Mouse (Mus musculus) hindbrain, embryonic 13.5 days (tissue): ENCODE results near the gene S100a2. TPM values are rescaled to one million over a fixed set of nuclear protein-coding genes. Genes with fewer than 3 reads are reported as not detected.

Source experiments
- ATAC-seq: fragments of 200-750 bp; cut with Nextera tagmentation; 2 replicates; pipeline ENCODE4 v1.8.0; 2017; ENCODE audit warnings: moderate TSS enrichment; ENCODE audit not compliant: low FRiP score
- H3K27ac ChIP-seq: fragments of 300-500 bp; sonication (generic); 2 replicates; pipeline ENCODE4 v1.5.1; 2015; ENCODE audit warnings: inconsistent platforms, mild to moderate bottlenecking, moderate library complexity
- H3K27me3 ChIP-seq: fragments of 300-500 bp; sonication (generic); 2 replicates; pipeline ENCODE4 v1.6.1; 2015; ENCODE audit warnings: mild to moderate bottlenecking, inconsistent platforms
- H3K36me3 ChIP-seq: fragments of 300-500 bp; sonication (generic); 2 replicates; pipeline ENCODE4 v1.6.1; 2015; ENCODE audit warnings: mild to moderate bottlenecking, inconsistent platforms
- H3K4me1 ChIP-seq: fragments of 300-500 bp; sonication (generic); replicated peaks from 2 replicates; pipeline ENCODE4 v1.6.1; 2015; ENCODE audit warnings: inconsistent platforms
- H3K4me2 ChIP-seq: fragments of 300-500 bp; sonication (generic); 2 replicates; pipeline ENCODE4 v1.6.1; 2015; ENCODE audit warnings: inconsistent platforms, mild to moderate bottlenecking, moderate library complexity
- H3K4me3 ChIP-seq: fragments of 300-500 bp; sonication (generic); 2 replicates; pipeline ENCODE4 v1.5.1; 2015; ENCODE audit warnings: mild to moderate bottlenecking, inconsistent platforms
- H3K9ac ChIP-seq: fragments of 300-500 bp; sonication (generic); 2 replicates; pipeline ENCODE4 v1.6.1; 2015; ENCODE audit warnings: mild to moderate bottlenecking, inconsistent platforms
- H3K9me3 ChIP-seq: fragments of 300-500 bp; sonication (generic); 2 replicates; pipeline ENCODE4 v1.6.1; 2016; ENCODE audit warnings: inconsistent platforms
- WGBS: fragments of 180-500 bp; shearing (Covaris S2); methylation state at CpG from one replicate; pipeline ENCODE4 v1.1.7; 2015; 5-methylcytosine and 5-hydroxymethylcytosine counted together
- polyA plus RNA-seq: library from polyadenylated mRNA; unstranded; fragments of >200 nt; fragmentation: Nextera tagmentation; extraction: Ambion mirVana; gene quantifications from 2 replicates; pipeline ENCODE4 v1.2.1, GENCODE M21; 2015

S100a2 gene
- polyA plus RNA-seq, 1 experiment from 2014 or later: not detected

DNA sequence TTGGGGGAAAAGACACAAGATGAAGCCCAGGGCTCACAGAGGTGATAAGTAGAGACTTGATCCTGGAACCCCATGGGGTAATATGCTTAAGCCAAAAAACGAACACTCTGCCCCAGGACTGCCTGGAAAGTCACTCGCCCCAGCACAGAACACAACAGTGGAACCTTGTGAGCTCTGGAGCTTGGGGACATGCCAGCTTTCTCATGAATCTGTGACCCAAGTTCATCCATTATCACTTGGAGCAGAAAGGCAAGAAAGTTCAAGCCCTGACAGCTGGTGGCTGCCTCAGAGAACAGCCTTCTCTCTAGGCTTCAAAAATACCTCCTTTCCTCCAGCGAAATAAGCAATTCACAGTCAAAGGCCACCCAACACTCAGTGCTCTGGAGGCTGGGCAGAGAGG is 9.4 kb downstream of the S100a2 start:
- WGBS: 81% methylated on average over 3 of the region's 3 CpGs
- H3K36me3 ChIP-seq: no peaks in the 10 kb centered on the region

DNA sequence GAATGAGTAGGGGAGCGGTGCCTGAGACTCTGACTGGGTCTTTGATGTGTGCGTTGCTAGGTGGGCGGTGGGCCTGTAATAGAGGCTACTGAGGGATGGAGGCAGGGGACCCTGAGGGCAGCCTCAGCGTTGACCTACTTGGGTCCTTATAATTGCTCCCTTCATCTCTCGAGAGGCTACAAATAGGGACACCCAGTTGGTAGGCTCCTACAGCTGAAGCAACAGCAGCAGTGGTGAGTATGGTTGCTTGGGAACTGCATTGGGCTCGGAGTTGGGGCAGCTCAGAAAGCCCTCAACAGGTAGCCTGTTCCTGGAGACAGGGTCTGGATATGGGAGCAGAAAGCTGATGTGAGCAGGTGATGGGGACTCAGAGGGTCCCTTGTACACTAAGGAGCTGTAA is 10.0 kb downstream of the S100a2 start:
- no peak overlapping the region for H3K4me2 ChIP-seq
- no peaks in the 10 kb centered on the region for H3K27me3 ChIP-seq
- no peak for ATAC-seq
- H3K4me3 ChIP-seq: no peak overlapping the region
- H3K9me3 ChIP-seq: no peaks in the 10 kb centered on the region
- WGBS: 87% methylated on average over 6 of the region's 6 CpGs
- peaks cover 9% of the 10 kb centered on the region; the same call in 1 of the 2 replicates for H3K4me1 ChIP-seq
- no peaks in the 10 kb centered on the region for H3K36me3 ChIP-seq
- H3K9ac ChIP-seq: no peak overlapping the region
- no peak overlapping the region for H3K27ac ChIP-seq

More for the DNA sequence above, 9.4 kb downstream of the S100a2 start:
- H3K9me3 ChIP-seq: no peaks in the 10 kb centered on the region
- no peak overlapping the region for H3K4me3 ChIP-seq
- 0 out of 2 replicates have a peak, but pooled peaks cover 3% of the 10 kb centered on the region for H3K4me1 ChIP-seq
- H3K4me2 ChIP-seq: no peak overlapping the region
- H3K27ac ChIP-seq: no peak overlapping the region
- no peaks in the 10 kb centered on the region for H3K27me3 ChIP-seq
- ATAC-seq: no peak
- H3K9ac ChIP-seq: no peak overlapping the region

DNA sequence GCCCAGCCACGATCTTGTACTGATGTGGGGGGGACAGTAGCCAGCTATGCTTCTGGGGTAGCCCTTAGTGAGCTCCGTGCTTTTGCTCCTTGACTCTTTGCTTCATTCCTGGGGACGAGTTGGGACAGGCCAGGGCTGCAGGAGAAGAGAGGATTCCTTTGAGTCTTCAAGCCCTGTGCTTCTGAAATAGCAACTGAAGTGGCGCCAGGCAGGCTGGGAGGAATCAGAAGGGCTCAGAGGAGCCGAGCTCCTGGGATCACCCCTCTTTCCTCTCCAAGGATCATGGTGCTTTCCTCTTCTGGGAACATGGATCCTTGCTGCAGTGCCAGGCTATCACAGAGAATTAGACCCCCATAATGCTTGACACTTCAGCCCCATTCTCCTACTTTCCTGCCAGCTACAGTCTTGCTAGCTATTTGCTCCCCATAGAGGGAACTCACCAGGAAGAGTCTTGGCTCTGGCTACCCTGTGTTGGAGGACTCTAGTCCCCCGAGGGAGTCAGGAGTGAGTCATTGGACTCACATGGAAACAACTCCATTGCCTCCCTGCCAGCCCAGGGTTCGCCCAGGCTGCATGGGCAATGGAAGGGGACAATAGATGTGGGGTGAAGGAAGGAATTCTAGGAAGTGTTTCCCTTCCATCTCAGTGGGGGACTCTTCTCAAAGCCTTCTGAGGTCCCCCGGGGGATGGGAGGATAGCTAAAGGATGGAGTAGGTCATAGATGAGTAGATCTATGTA is 10.6 kb downstream of the S100a2 start:
- H3K36me3 ChIP-seq: no peaks in the 10 kb centered on the region
- WGBS: 81% methylated on average over 8 of the region's 8 CpGs
- H3K27me3 ChIP-seq: no peaks in the 10 kb centered on the region
- no peak overlapping the region for H3K4me2 ChIP-seq
- H3K4me1 ChIP-seq: peaks cover 9% of the 10 kb centered on the region; the same call in 1 of the 2 replicates
- no peaks in the 10 kb centered on the region for H3K9me3 ChIP-seq
- no peak overlapping the region for H3K27ac ChIP-seq
- no peak overlapping the region for H3K9ac ChIP-seq
- ATAC-seq: no peak
- no peak overlapping the region for H3K4me3 ChIP-seq

DNA sequence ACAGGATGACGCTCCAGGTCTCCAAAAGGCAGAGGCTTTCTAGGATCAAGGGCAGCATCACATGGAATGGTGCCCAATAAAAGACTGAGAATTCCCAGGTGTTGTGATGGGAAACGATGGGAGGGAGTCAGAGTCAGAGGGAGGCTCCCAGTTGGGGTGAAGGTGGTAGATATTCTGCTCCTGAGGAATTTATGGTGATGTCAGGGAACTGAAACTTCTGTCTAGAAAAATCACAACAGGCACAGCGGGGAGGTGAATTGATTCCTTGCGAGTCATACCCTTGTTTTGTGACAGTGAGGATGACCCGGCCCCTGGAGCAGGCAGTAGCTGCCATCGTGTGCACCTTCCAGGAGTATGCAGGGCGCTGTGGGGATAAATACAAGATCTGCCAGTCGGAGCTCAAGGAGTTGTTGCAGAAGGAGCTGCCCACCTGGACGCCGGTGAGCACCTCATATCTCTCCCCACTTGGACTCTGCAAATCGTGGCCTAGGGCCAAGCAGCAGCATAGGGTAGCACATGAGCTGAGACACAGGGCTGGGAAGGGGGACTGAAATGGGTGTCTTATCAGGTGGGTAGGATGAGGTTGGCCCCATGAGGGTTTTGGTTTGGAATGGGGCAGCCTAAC is 11.6 kb downstream of the S100a2 start, which contains the start of gene Gm42674:
Gene Gm42674, plus strand, starts transcription at position 419 of the 625 bp plus-strand sequence.
- peaks cover 9% of the 10 kb centered on the region; the same call in 1 of the 2 replicates for H3K4me1 ChIP-seq
- H3K36me3 ChIP-seq: no peaks in the 10 kb centered on the region
- H3K27me3 ChIP-seq: no peaks in the 10 kb centered on the region
- no peak for ATAC-seq
- no peak within 1 kb of the TSS for H3K9ac ChIP-seq
- no peak within 1 kb of the TSS for H3K4me2 ChIP-seq
- no peaks in the 10 kb centered on the region for H3K9me3 ChIP-seq
- H3K27ac ChIP-seq: no peak within 1 kb of the TSS
- WGBS: 84% methylated on average over 11 of the region's 11 CpGs
- H3K4me3 ChIP-seq: no peak within 1 kb of the TSS

DNA sequence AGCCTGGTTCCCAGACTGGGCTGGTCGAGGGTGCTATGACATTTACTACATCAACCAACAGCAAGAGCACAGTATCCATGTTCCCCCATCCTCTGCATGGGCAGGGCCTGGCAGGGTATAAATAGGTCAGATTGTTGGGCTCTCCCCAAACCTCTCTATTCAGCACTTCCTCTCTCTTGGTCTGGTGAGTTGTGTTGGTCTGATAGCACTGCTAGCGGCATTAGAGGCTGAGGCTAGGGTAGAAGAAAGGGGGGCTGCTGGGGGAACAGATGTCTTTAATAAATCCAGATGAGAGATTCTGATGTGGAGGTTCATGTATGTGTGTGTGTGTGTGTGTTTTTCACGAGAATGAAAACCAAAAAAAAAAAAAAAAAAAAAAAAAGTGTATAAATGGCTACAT is 13.6 kb downstream of the S100a2 start, which contains the start of gene S100a4:
Gene S100a4, plus strand, starts transcription at position 149 of the 400 bp plus-strand sequence.
- H3K36me3 ChIP-seq: no peaks in the 10 kb centered on the region
- H3K27me3 ChIP-seq: no peaks in the 10 kb centered on the region
- no peak within 1 kb of the TSS for H3K9ac ChIP-seq
- peaks cover 9% of the 10 kb centered on the region; the same call in 1 of the 2 replicates for H3K4me1 ChIP-seq
- ATAC-seq: no peak
- no peak within 1 kb of the TSS for H3K4me2 ChIP-seq
- 77% methylated on average over 3 of the region's 3 CpGs for WGBS
- no peak within 1 kb of the TSS for H3K27ac ChIP-seq
- no peaks in the 10 kb centered on the region for H3K9me3 ChIP-seq
- H3K4me3 ChIP-seq: no peak within 1 kb of the TSS

DNA sequence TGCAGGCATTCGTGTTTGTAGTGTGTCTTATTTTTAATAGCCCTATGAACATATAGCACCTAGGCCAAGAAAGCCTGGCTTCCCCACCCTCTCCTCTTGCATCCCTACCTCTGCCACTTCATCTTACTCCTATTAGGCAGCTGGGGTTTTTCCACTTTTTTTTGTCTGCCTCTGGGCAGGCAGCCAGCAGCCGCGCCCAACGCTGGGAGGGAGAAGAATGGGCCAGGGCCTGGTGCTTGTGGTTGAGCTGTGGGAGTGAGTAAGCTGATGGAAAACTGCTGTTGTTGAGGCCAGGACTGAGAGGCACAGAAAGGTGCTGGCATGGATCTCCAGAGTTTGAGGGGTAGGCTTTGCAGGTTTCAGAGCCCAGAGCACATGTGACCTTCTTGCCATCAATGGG is 14.4 kb downstream of the S100a2 start:
- ATAC-seq: peak; percentile 62; the same call in 1 of the 2 replicates
- no peak overlapping the region for H3K27ac ChIP-seq
- no peak overlapping the region for H3K4me3 ChIP-seq
- no peaks in the 10 kb centered on the region for H3K36me3 ChIP-seq
- peaks cover 9% of the 10 kb centered on the region; the same call in 1 of the 2 replicates for H3K4me1 ChIP-seq
- no peak overlapping the region for H3K4me2 ChIP-seq
- H3K9me3 ChIP-seq: no peaks in the 10 kb centered on the region
- no peak overlapping the region for H3K9ac ChIP-seq
- 45% methylated on average over 4 of the region's 4 CpGs for WGBS
- no peaks in the 10 kb centered on the region for H3K27me3 ChIP-seq

DNA sequence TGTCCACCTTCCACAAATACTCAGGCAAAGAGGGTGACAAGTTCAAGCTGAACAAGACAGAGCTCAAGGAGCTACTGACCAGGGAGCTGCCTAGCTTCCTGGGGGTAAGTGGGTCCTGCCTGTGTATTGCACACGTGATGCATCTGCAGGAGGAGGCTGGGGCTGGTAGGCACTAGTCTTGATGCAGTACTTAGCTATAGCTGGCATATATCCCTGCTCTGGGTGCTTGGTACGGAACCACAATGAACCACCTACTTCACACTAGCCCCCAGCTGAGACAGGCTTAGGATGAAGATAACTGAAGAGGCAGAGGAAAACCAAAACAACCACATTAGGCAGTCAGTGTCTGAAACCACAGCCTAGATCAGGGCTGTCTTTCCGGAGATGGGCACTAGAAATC is 15.0 kb downstream of the S100a2 start:
- Histone ChIP-seq H3K4me3 (no peak overlapping the region), H3K27me3 (no peaks in the 10 kb centered on the region), H3K36me3 (no peaks in the 10 kb centered on the region), H3K9me3 (no peaks in the 10 kb centered on the region), H3K4me2 (no peak overlapping the region), H3K27ac (no peak overlapping the region), H3K9ac (no peak overlapping the region), H3K4me1 (peaks cover 9% of the 10 kb centered on the region; the same call in 1 of the 2 replicates)
- no peak for ATAC-seq
- 82% methylated on average over 3 of the region's 3 CpGs for WGBS

DNA sequence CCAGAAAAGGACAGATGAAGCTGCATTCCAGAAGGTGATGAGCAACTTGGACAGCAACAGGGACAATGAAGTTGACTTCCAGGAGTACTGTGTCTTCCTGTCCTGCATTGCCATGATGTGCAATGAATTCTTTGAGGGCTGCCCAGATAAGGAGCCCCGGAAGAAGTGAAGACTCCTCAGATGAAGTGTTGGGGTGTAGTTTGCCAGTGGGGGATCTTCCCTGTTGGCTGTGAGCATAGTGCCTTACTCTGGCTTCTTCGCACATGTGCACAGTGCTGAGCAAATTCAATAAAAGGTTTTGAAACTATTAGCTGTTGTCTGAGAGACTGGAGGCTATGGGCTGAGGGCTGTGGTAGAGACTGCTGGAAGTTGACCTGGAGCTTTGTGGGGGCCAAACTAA is 15.7 kb downstream of the S100a2 start:
- no peaks in the 10 kb centered on the region for H3K9me3 ChIP-seq
- H3K4me3 ChIP-seq: no peak overlapping the region
- H3K4me1 ChIP-seq: peaks cover 9% of the 10 kb centered on the region; the same call in 1 of the 2 replicates
- no peaks in the 10 kb centered on the region for H3K36me3 ChIP-seq
- H3K4me2 ChIP-seq: no peak overlapping the region
- WGBS: 93% methylated on average over 2 of the region's 2 CpGs
- H3K9ac ChIP-seq: no peak overlapping the region
- no peak overlapping the region for H3K27ac ChIP-seq
- 0 out of 2 replicates have a peak, but pooled peaks cover 1% of the 10 kb centered on the region for H3K27me3 ChIP-seq
- ATAC-seq: no peak

DNA sequence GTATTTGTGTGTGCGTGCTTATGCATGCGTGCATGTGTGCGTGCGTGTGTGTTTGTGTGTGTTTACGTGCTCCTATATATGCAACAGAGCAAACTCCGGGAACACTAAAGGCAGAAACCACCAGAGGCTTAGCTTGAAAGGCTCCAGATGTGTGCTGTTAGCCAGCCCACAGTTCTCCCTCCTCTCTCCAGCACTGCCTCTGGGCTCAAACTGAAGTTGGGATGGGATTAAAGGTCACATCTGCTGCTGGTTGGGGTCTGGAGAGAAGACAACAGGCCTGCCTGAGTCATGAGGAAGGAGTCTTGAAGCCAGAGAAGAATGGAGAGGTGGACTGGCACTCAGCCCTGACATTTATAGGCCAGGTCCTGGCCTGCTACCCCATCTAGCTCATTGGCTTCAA is 16.1 kb downstream of the S100a2 start:
- Histone ChIP-seq H3K9me3 (no peaks in the 10 kb centered on the region), H3K4me1 (peaks cover 9% of the 10 kb centered on the region; the same call in 1 of the 2 replicates), H3K9ac (no peak overlapping the region), H3K4me2 (no peak overlapping the region), H3K4me3 (no peak overlapping the region), H3K27ac (no peak overlapping the region), H3K27me3 (0 out of 2 replicates have a peak, but pooled peaks cover 4% of the 10 kb centered on the region), H3K36me3 (no peaks in the 10 kb centered on the region)
- no peak for ATAC-seq
- 90% methylated on average over 6 of the region's 6 CpGs for WGBS

DNA sequence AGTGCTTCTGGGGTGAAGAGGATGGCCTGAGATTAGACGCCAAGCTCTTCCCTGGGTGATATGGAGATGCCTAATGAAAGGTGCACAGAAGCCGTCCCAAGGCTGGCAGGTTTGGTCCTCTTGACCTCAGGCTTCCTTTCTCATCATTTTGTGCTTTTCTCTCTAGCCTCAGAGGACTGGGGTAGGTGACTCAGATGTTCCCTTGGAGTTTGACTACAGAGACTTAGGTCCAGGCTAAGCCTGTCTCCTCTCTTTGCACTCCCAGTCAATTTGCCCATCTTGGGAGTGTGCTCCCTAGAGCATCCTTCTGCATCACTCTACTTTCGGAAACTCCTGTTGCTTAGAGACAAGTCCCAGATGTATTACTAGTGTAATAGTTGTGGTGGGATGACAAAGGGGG is 17.3 kb downstream of the S100a2 start:
- ATAC-seq: no peak
- H3K4me2 ChIP-seq: no peak overlapping the region
- H3K27ac ChIP-seq: no peak overlapping the region
- H3K9ac ChIP-seq: no peak overlapping the region
- H3K4me3 ChIP-seq: no peak overlapping the region
- H3K27me3 ChIP-seq: 0 out of 2 replicates have a peak, but pooled peaks cover 4% of the 10 kb centered on the region
- peaks cover 9% of the 10 kb centered on the region; the same call in 1 of the 2 replicates for H3K4me1 ChIP-seq
- no peaks in the 10 kb centered on the region for H3K36me3 ChIP-seq
- H3K9me3 ChIP-seq: no peaks in the 10 kb centered on the region
- 85% methylated on average over 3 of the region's 3 CpGs for WGBS

DNA sequence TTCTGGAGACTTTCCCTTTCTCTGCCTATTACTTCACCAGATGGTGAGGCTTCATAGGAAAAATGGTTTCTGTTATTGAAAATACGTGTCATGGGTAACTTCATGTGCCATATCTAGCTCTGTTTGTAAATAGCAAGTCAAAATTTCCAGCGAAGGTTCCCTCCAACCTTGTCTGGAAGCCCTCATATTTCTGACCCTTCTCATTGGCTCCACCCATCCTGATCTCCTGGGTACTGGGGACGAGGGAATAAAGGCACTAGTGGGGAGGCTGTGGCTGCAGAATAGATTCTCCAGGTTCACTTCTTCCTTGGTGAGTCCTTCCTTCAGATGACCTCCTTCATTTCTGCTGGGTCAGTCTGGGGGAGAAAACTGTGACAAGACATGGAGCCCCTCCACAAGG is 18.2 kb downstream of the S100a2 start, which contains the start of gene S100a5:
Gene S100a5, plus strand, starts transcription at position 301 of the 400 bp plus-strand sequence.
- no peak within 1 kb of the TSS for H3K9ac ChIP-seq
- no peak within 1 kb of the TSS for H3K4me3 ChIP-seq
- no peak for ATAC-seq
- WGBS: 71% methylated on average over 3 of the region's 3 CpGs
- H3K4me2 ChIP-seq: no peak within 1 kb of the TSS
- no peaks in the 10 kb centered on the region for H3K9me3 ChIP-seq
- H3K36me3 ChIP-seq: no peaks in the 10 kb centered on the region
- peaks cover 15% of the 10 kb centered on the region for H3K4me1 ChIP-seq
- peaks cover 6% of the 10 kb centered on the region for H3K27me3 ChIP-seq
- H3K27ac ChIP-seq: no peak within 1 kb of the TSS

DNA sequence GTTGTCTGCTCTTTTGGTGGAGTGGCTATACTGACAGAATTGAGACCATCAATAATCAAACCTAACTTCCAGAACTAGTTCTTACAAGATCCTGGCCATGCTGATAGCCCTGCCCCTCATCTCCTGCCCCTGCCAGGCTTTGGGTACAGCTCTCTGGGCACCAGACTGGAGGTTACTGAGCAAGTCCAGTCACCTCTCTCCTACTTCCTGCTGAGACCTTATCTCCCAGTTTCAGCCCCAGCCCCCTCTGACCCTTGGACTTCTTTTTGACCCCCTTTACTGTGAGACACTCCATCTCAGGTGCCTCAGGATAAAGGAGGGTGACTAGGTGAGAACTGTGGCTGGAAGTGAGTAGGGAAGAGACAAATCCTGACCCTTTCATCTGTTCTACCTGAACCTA is 19.1 kb downstream of the S100a2 start:
- Histone ChIP-seq H3K4me3 (no peak overlapping the region), H3K9me3 (no peaks in the 10 kb centered on the region), H3K4me1 (peaks cover 18% of the 10 kb centered on the region), H3K4me2 (no peak overlapping the region), H3K9ac (no peak overlapping the region), H3K36me3 (no peaks in the 10 kb centered on the region), H3K27me3 (peaks cover 13% of the 10 kb centered on the region), H3K27ac (no peak overlapping the region)
- ATAC-seq: no peak
